8 mouse cellular contexts compared by ENCODE assay signal in genomic region chr11:100761547-100762045, GRCm38 (mm10). TPM values are rescaled to one million over a fixed set of nuclear protein-coding genes. Genes with fewer than 3 reads are reported as not detected.
DNase-seq lines count a peak whose midpoint lies in the region; ATAC-seq and TF ChIP-seq lines count a peak whose summit lies in the region.

No protein-coding gene starts in this region.

- TF ChIP-seq POLR2A in spleen, adult 2 months (IDR thresholded peaks at IDR 0.05; ENCODE audit: low read depth, low read length): no peak

- H3K4me1 ChIP-seq in embryonic facial prominence, embryonic 14.5 days (ENCODE audit: control insufficient read depth, insufficient read depth, low read length): 0 out of 2 replicates have a peak, but pooled peaks cover 6% of the 10 kb centered on the region
- H3K4me1 ChIP-seq in limb, embryonic 13.5 days: peaks cover 19% of the 10 kb centered on the region
- peaks cover 28% of the 10 kb centered on the region for H3K4me1 ChIP-seq in midbrain, embryonic 15.5 days
- H3K4me1 ChIP-seq in spleen, adult 2 months (ENCODE audit: control insufficient read depth, insufficient read depth, insufficient read length): peaks cover 17% of the 10 kb centered on the region

- H3K9ac ChIP-seq in embryonic facial prominence, embryonic 14.5 days (ENCODE audit: low read depth, low read length): peak overlapping the region; percentile 41
- peak overlapping the region; percentile 27 for H3K9ac ChIP-seq in limb, embryonic 13.5 days
- peak overlapping the region; percentile 45 for H3K9ac ChIP-seq in midbrain, embryonic 15.5 days

- WGBS in embryonic facial prominence, embryonic 14.5 days: under 1% methylated on average over 25 of the region's 27 CpGs
- WGBS in limb, embryonic 13.5 days: under 1% methylated on average over 27 of the region's 27 CpGs
- WGBS in midbrain, embryonic 15.5 days: under 1% methylated on average over 27 of the region's 27 CpGs
- 2% methylated on average over 27 of the region's 27 CpGs for WGBS in spleen, adult 2 months

- TF ChIP-seq CTCF in spleen, adult 2 months (IDR thresholded peaks at IDR 0.05; ENCODE audit: extremely low read depth, insufficient read depth, insufficient read length, insufficient replicate concordance): peak; percentile 46; the same call in 1 of the 2 replicates

- H3K4me2 ChIP-seq in embryonic facial prominence, embryonic 14.5 days (ENCODE audit: low read depth, low read length): peak overlapping the region; percentile 59
- peak overlapping the region; percentile 67 for H3K4me2 ChIP-seq in limb, embryonic 13.5 days (replicated peaks)
- peak overlapping the region; percentile 52 for H3K4me2 ChIP-seq in midbrain, embryonic 15.5 days

- H3K27me3 ChIP-seq in embryonic facial prominence, embryonic 14.5 days (replicated peaks; ENCODE audit: control insufficient read depth, insufficient read depth, low read length): peaks cover 43% of the 10 kb centered on the region
- H3K27me3 ChIP-seq in limb, embryonic 13.5 days: peaks cover 67% of the 10 kb centered on the region
- H3K27me3 ChIP-seq in midbrain, embryonic 15.5 days (replicated peaks): no peaks in the 10 kb centered on the region
- H3K27me3 ChIP-seq in spleen, adult 2 months (ENCODE audit: control insufficient read depth, insufficient read depth, low read length): no peaks in the 10 kb centered on the region; the same call in 1 of the 2 replicates

- H3K27ac ChIP-seq in embryonic facial prominence, embryonic 14.5 days (replicated peaks; ENCODE audit: low read depth, low read length): no peak overlapping the region
- H3K27ac ChIP-seq in limb, embryonic 13.5 days: no peak overlapping the region
- 0 out of 2 replicates have a peak overlapping the region, but pooled peaks have one; percentile 48 for H3K27ac ChIP-seq in midbrain, embryonic 15.5 days
- H3K27ac ChIP-seq in spleen, adult 2 months (ENCODE audit: insufficient read depth, low read length): no peak overlapping the region

- peak overlapping the region; percentile 32 for H3K4me3 ChIP-seq in embryonic facial prominence, embryonic 14.5 days (ENCODE audit: low read depth, low read length)
- H3K4me3 ChIP-seq in limb, embryonic 13.5 days: peak overlapping the region; percentile 42
- H3K4me3 ChIP-seq in midbrain, embryonic 15.5 days: peak overlapping the region; percentile 41
- H3K4me3 ChIP-seq in spleen, adult 2 months (ENCODE audit: extremely low read depth, insufficient read depth, insufficient read length): peak overlapping the region; percentile 56

- no peaks in the 10 kb centered on the region for H3K9me3 ChIP-seq in embryonic facial prominence, embryonic 14.5 days (ENCODE audit: control insufficient read depth, low read length)
- no peaks in the 10 kb centered on the region for H3K9me3 ChIP-seq in limb, embryonic 13.5 days
- no peaks in the 10 kb centered on the region for H3K9me3 ChIP-seq in midbrain, embryonic 15.5 days

- DNase-seq in 416B (ENCODE audit: low read depth): peak; percentile 84
- DNase-seq in adrenal gland, postnatal 4 days (ENCODE audit: low spot score in 2 of 2): peak; percentile 78 to 86
- peak; percentile 70 for DNase-seq in embryonic facial prominence, embryonic 14.5 days (ENCODE audit: low spot score)
- peak; percentile 89 for DNase-seq in heart, adult 8-10 months (ENCODE audit: low spot score)
- peak; percentile 75 to 88 for DNase-seq in kidney, adult 8-10 months
- peak; percentile 69 to 70 for DNase-seq in spleen, adult 2 months (ENCODE audit: low read depth in 1 of 2, low spot score in 2 of 2)

- peak; percentile 50; the same call in 1 of the 2 replicates for ATAC-seq in embryonic facial prominence, embryonic 14.5 days (ENCODE audit: low read depth)
- ATAC-seq in limb, embryonic 13.5 days (ENCODE audit: low FRiP score, low read depth): no peak; the same call in 1 of the 2 replicates
- ATAC-seq in midbrain, embryonic 15.5 days (replicated peaks): peak; percentile 51

- no peaks in the 10 kb centered on the region for H3K36me3 ChIP-seq in embryonic facial prominence, embryonic 14.5 days (ENCODE audit: control insufficient read depth, insufficient read depth, low read length)
- H3K36me3 ChIP-seq in limb, embryonic 13.5 days: no peaks in the 10 kb centered on the region
- H3K36me3 ChIP-seq in midbrain, embryonic 15.5 days (replicated peaks): peaks cover 2% of the 10 kb centered on the region; the same call in 1 of the 2 replicates
- H3K36me3 ChIP-seq in spleen, adult 2 months (ENCODE audit: control insufficient read depth, insufficient read depth, low read length): 0 out of 2 replicates have a peak, but pooled peaks cover under 1% of the 10 kb centered on the region

RNA-seq across cellular contexts. Expression of gene Hcrt, which starts 1.1 kb away (rescaled TPM):
- not detected for total RNA-seq in adrenal gland, postnatal 4 days (2021)
- not detected in 2 replicates for polyA plus RNA-seq in embryonic facial prominence, embryonic 14.5 days (2014; fragmentation: Nextera tagmentation; extraction: Ambion mirVana)
- not detected for total RNA-seq in heart, adult 8-10 months (2022)
- polyA plus RNA-seq in limb, embryonic 13.5 days (2015; fragmentation: Nextera tagmentation; extraction: Ambion mirVana): not detected in 2 replicates
- polyA plus RNA-seq in midbrain, embryonic 15.5 days (2015; fragmentation: Nextera tagmentation; extraction: Ambion mirVana): 2.3 and 3.3 TPM in 2 replicates
- polyA plus RNA-seq in spleen, adult 2 months (2012; rRNA removed): 0.22 TPM in 1 of 2 replicates, not detected in the other

RNA-seq across cellular contexts. Expression of gene Kcnh4, which starts 1.9 kb away (rescaled TPM):
- under 1 TPM; 0.39 to 0.40 TPM for total RNA-seq in adrenal gland, postnatal 4 days (2021)
- 0.41 and 0.64 TPM in 2 replicates for polyA plus RNA-seq in embryonic facial prominence, embryonic 14.5 days (2014; fragmentation: Nextera tagmentation; extraction: Ambion mirVana)
- total RNA-seq in heart, adult 8-10 months (2022): not detected
- polyA plus RNA-seq in limb, embryonic 13.5 days (2015; fragmentation: Nextera tagmentation; extraction: Ambion mirVana): not detected in 2 replicates
- 10.9 and 13.6 TPM in 2 replicates for polyA plus RNA-seq in midbrain, embryonic 15.5 days (2015; fragmentation: Nextera tagmentation; extraction: Ambion mirVana)
- 0.82 and 1.5 TPM in 2 replicates for polyA plus RNA-seq in spleen, adult 2 months (2012; rRNA removed)

RNA-seq across cellular contexts. Expression of gene Ghdc, which starts 9.2 kb away (rescaled TPM):
- total RNA-seq in adrenal gland, postnatal 4 days (2021): 10 to 100 TPM; 15.4 to 15.5 TPM
- 3.6 and 4.4 TPM in 2 replicates for polyA plus RNA-seq in embryonic facial prominence, embryonic 14.5 days (2014; fragmentation: Nextera tagmentation; extraction: Ambion mirVana)
- 10 to 100 TPM in 2 of 4 experiments, 1 to 10 TPM in 2; 9.1 to 14.1 (median 10.0) TPM for total RNA-seq in heart, adult 8-10 months (2022)
- 6.6 and 8.0 TPM in 2 replicates for polyA plus RNA-seq in limb, embryonic 13.5 days (2015; fragmentation: Nextera tagmentation; extraction: Ambion mirVana)
- polyA plus RNA-seq in midbrain, embryonic 15.5 days (2015; fragmentation: Nextera tagmentation; extraction: Ambion mirVana): 5.7 and 6.4 TPM in 2 replicates
- polyA plus RNA-seq in spleen, adult 2 months (2012; rRNA removed): 7.8 and 9.6 TPM in 2 replicates

RNA-seq across cellular contexts. Expression of gene Rab5c, which starts 23.6 kb away (rescaled TPM):
- 100 to 1,000 TPM; 171 to 182 TPM for total RNA-seq in adrenal gland, postnatal 4 days (2021)
- polyA plus RNA-seq in embryonic facial prominence, embryonic 14.5 days (2014; fragmentation: Nextera tagmentation; extraction: Ambion mirVana): 70.7 and 73.9 TPM in 2 replicates
- total RNA-seq in heart, adult 8-10 months (2022): 10 to 100 TPM; 47.1 to 62.6 (median 51.0) TPM
- polyA plus RNA-seq in limb, embryonic 13.5 days (2015; fragmentation: Nextera tagmentation; extraction: Ambion mirVana): 23.2 and 24.5 TPM in 2 replicates
- polyA plus RNA-seq in midbrain, embryonic 15.5 days (2015; fragmentation: Nextera tagmentation; extraction: Ambion mirVana): 39.3 and 40.9 TPM in 2 replicates
- 183 and 200 TPM in 2 replicates for polyA plus RNA-seq in spleen, adult 2 months (2012; rRNA removed)

RNA-seq across cellular contexts. Expression of gene Hspb9, which starts 47.9 kb away (rescaled TPM):
- total RNA-seq in adrenal gland, postnatal 4 days (2021): 1 to 10 TPM in 1 of 2 experiments, under 1 TPM in 1; 0.51 to 1.0 TPM
- 0.34 TPM in 1 of 2 replicates, not detected in the other for polyA plus RNA-seq in embryonic facial prominence, embryonic 14.5 days (2014; fragmentation: Nextera tagmentation; extraction: Ambion mirVana)
- under 1 TPM in 1 of 4 experiments, not detected in 3; 0.37 TPM for total RNA-seq in heart, adult 8-10 months (2022)
- polyA plus RNA-seq in limb, embryonic 13.5 days (2015; fragmentation: Nextera tagmentation; extraction: Ambion mirVana): 0.46 TPM in 1 of 2 replicates, not detected in the other
- not detected in 2 replicates for polyA plus RNA-seq in midbrain, embryonic 15.5 days (2015; fragmentation: Nextera tagmentation; extraction: Ambion mirVana)
- 0.36 TPM in 1 of 2 replicates, not detected in the other for polyA plus RNA-seq in spleen, adult 2 months (2012; rRNA removed)
